Mouse (Mus musculus) left cerebral cortex, postnatal 14 days (tissue): ENCODE results near the gene Coq7. TPM values are rescaled to one million over a fixed set of nuclear protein-coding genes. Genes with fewer than 3 reads are reported as not detected.

Source experiments
- DNase-seq, 2 experiments: peaks; one replicate each; pipeline ENCODE4 v3.0.0; 2021 to 2022; ENCODE audit warnings: low spot score in 2 of 2, mixed read lengths in 1 of 2
- intact Hi-C: fragments of 180-260 bp; cut with DNase I; formaldehyde crosslinking; loops from one replicate; pipeline ENCODE4 v1.15.1; 2025
- long read RNA-seq, 2 experiments: library from polyadenylated mRNA; stranded (forward); transcript quantifications; one replicate each; pipeline ENCODE4 v2.0.0; 2021
- total RNA-seq, 2 experiments: library from RNA; stranded (reverse); gene quantifications; 2 replicates each; pipeline ENCODE4 v1.2.3; 2021

Gene Coq7
- total RNA-seq = 10 to 100 TPM; 38.6 to 39.4 TPM
- long read RNA-seq, experiment 1, transcript Coq7-201 (6 exons, 914 nt) = major isoform, 39 of 43 reads
- long read RNA-seq, experiment 1, partial matches to known transcripts = 0 of 43 reads
- long read RNA-seq, experiment 1, other reads (novel, unspliced or antisense) = 4 of 43 reads
- long read RNA-seq, experiment 2, transcript Coq7-201 (6 exons, 914 nt) = major isoform, 36 of 37 reads
- long read RNA-seq, experiment 2, partial matches to known transcripts = 1 of 37 reads
- long read RNA-seq, experiment 2, other reads (novel, unspliced or antisense) = 0 of 37 reads

- intact Hi-C loops = loop anchor here (5.0 kb wide), 1 partner anchor 59 kb away; no protein-coding TSS in a partner anchor
- peak; percentile 97 to 98 for DNase-seq
Measured at GRCm38 (mm10) chr7:118533178-118533578, at the start of gene Coq7. Gene Coq7 (minus strand): TSS chr7:118533356.

- no peak for DNase-seq
- intact Hi-C loops = no loop called here
Measured at GRCm38 (mm10) chr7:118579938-118580337, 46.8 kb upstream of the Coq7 start.

GRCm38 (mm10) chr7:118578269-118578668 is 45.1 kb upstream of the Coq7 start:
- intact Hi-C loops = no loop called here
- DNase-seq = no peak

GRCm38 (mm10) chr7:118572039-118572438 is 38.9 kb upstream of the Coq7 start:
- intact Hi-C loops = no loop called here
- DNase-seq = no peak

GRCm38 (mm10) chr7:118571350-118571749 is 38.2 kb upstream of the Coq7 start:
- DNase-seq = no peak
- intact Hi-C loops = no loop called here

- intact Hi-C loops = no loop called here
- DNase-seq = no peak
Measured at GRCm38 (mm10) chr7:118569121-118569543, 36.0 kb upstream of the Coq7 start.

- DNase-seq = no peak
- intact Hi-C loops = no loop called here
Measured at GRCm38 (mm10) chr7:118554290-118554689, 21.1 kb upstream of the Coq7 start.

GRCm38 (mm10) chr7:118553881-118554280 is 20.7 kb upstream of the Coq7 start:
- no peak for DNase-seq
- intact Hi-C loops = no loop called here

GRCm38 (mm10) chr7:118547451-118547850 is 14.3 kb upstream of the Coq7 start:
- intact Hi-C loops = no loop called here

GRCm38 (mm10) chr7:118544128-118544527 is 11.0 kb upstream of the Coq7 start:
- no peak for DNase-seq
- intact Hi-C loops = no loop called here

More at GRCm38 (mm10) chr7:118547451-118547850, 14.3 kb upstream of the Coq7 start:
- DNase-seq = no peak

- DNase-seq = no peak
- intact Hi-C loops = no loop called here
Measured at GRCm38 (mm10) chr7:118535076-118535475, 1.9 kb upstream of the Coq7 start.

GRCm38 (mm10) chr7:118534326-118534725 is 1.2 kb upstream of the Coq7 start:
- no peak for DNase-seq
- intact Hi-C loops = loop anchor here (5.0 kb wide), 1 partner anchor 58 kb away; no protein-coding TSS in a partner anchor

- intact Hi-C loops = loop anchor here (5.0 kb wide), 1 partner anchor 60 kb away; no protein-coding TSS in a partner anchor
- peak; percentile 97 to 98 for DNase-seq
Measured at GRCm38 (mm10) chr7:118532519-118533177, 508 bp downstream of the Coq7 start.

- no peak for DNase-seq
- intact Hi-C loops = no loop called here
Measured at GRCm38 (mm10) chr7:118526967-118527366, 6.2 kb downstream of the Coq7 start.

- intact Hi-C loops = no loop called here
- DNase-seq = no peak
Measured at GRCm38 (mm10) chr7:118522077-118522476, 11.1 kb downstream of the Coq7 start.

- intact Hi-C loops = loop anchor here (1.0 to 2.0 kb wide), 2 partner anchors 71 to 215 kb away; partner anchors contain the start of gene Syt17
- no peak for DNase-seq
Measured at GRCm38 (mm10) chr7:118519661-118520060, 13.5 kb downstream of the Coq7 start.

GRCm38 (mm10) chr7:118518687-118519086 is 14.5 kb downstream of the Coq7 start:
- intact Hi-C loops = loop anchor here (1.0 to 2.0 kb wide), 2 partner anchors 70 to 214 kb away; partner anchors contain the start of gene Syt17
- peak; percentile 57 to 78 for DNase-seq

- intact Hi-C loops = loop anchor here (2.0 kb wide), 1 partner anchor 69 kb away; the partner anchor contains the start of gene Syt17
- no peak for DNase-seq
Measured at GRCm38 (mm10) chr7:118517819-118518218, 15.3 kb downstream of the Coq7 start.

- DNase-seq = no peak
- intact Hi-C loops = no loop called here
Measured at GRCm38 (mm10) chr7:118508556-118508955, 24.6 kb downstream of the Coq7 start.

GRCm38 (mm10) chr7:118503844-118504243 is 29.3 kb downstream of the Coq7 start:
- no peak for DNase-seq
- intact Hi-C loops = no loop called here
